Mouse (Mus musculus) liver, postnatal 0 days (tissue): ENCODE measurements at regions not wholly inside any gene's neighbourhood (a gene's known extent, or its start where the extent isn't known, plus 50 kb on each side); places are given as distances from the start of the nearest gene placed in this dataset.

Experiments used
- ATAC-seq: fragments of 200-750 bp; cut with Nextera tagmentation; 2 replicates; pipeline ENCODE4 v1.8.0; 2017; ENCODE audit warnings: mild to moderate bottlenecking, moderate library complexity
- DNase-seq: peaks from one replicate; pipeline ENCODE4 v3.0.0-alpha.2; 2016
- H3K27ac ChIP-seq: fragments of 300-500 bp; sonication (generic); 2 replicates; pipeline ENCODE4 v1.5.1; 2014; ENCODE audit warnings: antibody characterized with exemption, moderate library complexity, mild to moderate bottlenecking, low read depth
- H3K27me3 ChIP-seq: fragments of 300-500 bp; sonication (generic); 2 replicates; pipeline ENCODE4 v1.6.1; 2014; ENCODE audit warnings: low read length, control low read depth, mixed read lengths; ENCODE audit not compliant: insufficient read depth
- H3K36me3 ChIP-seq: fragments of 300-500 bp; sonication (generic); replicated peaks from 2 replicates; pipeline ENCODE4 v1.6.1; 2014; ENCODE audit warnings: mild to moderate bottlenecking, control low read depth, low read length, moderate library complexity, mixed read lengths; ENCODE audit not compliant: insufficient read depth
- H3K4me1 ChIP-seq: fragments of 300-500 bp; sonication (generic); 2 replicates; pipeline ENCODE4 v1.6.1; 2014; ENCODE audit warnings: antibody characterized with exemption, mild to moderate bottlenecking, control low read depth; ENCODE audit not compliant: insufficient read depth
- H3K4me2 ChIP-seq: fragments of 300-500 bp; sonication (generic); 2 replicates; pipeline ENCODE4 v1.6.1; 2014; ENCODE audit warnings: low read depth, mild to moderate bottlenecking, low read length, moderate library complexity, mixed read lengths
- H3K4me3 ChIP-seq: fragments of 300-500 bp; sonication (generic); 2 replicates; pipeline ENCODE4 v1.5.1; 2014; ENCODE audit warnings: low read depth, low read length
- H3K9ac ChIP-seq: fragments of 300-500 bp; sonication (generic); replicated peaks from 2 replicates; pipeline ENCODE4 v1.6.1; 2014; ENCODE audit warnings: mild to moderate bottlenecking, moderate library complexity
- H3K9me3 ChIP-seq: fragments of 300-500 bp; sonication (generic); 2 replicates; pipeline ENCODE4 v1.6.1; 2016; ENCODE audit warnings: mild to moderate bottlenecking, control low read depth, low read length, mixed read lengths
- CTCF ChIP-seq: sonication (generic); IDR thresholded peaks from 2 replicates; pipeline ENCODE4 v1.5.1; 2016; ENCODE audit warnings: antibody characterized with exemption, low read depth
- EP300 ChIP-seq: IDR thresholded peaks from 2 replicates; pipeline ENCODE4 v1.6.1; 2016; ENCODE audit warnings: antibody characterized with exemption, low read depth, mild to moderate bottlenecking
- WGBS: fragments of 180-500 bp; shearing (Covaris S2); extraction: QIAGEN DNeasy Blood & Tissue Kit; methylation state at CpG from one replicate; pipeline ENCODE4 v1.1.7; 2014; ENCODE audit not compliant: insufficient replicate concordance; 5-methylcytosine and 5-hydroxymethylcytosine counted together

DNA sequence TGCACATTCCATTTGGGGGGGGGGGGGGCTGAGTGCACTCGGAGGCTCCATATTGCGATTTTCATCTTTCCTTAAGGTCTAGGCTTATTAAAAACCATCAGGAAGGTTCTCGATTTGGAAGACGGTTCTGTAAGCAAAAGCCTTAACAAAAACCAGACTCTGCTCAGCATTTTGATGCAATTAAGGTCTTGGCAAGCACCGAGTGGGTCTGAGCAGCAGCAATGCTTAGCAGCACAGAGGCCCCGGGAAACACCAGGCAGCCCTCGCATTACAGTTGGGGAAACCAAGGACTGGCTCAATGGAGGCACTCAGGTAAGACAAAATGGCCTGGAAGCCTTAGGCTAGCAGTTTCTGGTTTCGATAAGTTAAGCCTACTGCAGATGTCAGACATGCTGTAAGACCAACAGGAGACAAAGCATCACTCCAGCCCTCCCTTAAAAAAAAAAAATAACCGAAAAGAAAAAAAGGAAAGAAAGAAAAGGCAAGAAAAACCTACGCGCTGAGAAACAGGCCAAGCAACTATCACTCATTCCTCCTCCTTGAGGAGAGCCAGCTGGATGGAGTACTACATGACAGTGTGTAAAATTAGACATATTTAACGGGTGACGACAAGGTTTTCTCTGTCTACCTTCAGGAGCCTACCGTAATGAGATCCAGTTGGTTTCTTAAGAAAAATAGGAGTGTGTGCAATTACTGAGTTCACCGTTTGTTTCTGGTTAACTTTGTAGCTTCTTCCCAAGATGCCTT is 436.3 kb upstream of the Zmiz1 start:
- no peaks in the 10 kb centered on the region for H3K4me1 ChIP-seq
- no peak for DNase-seq
- H3K4me3 ChIP-seq = no peak overlapping the region
- H3K4me2 ChIP-seq = no peak overlapping the region
- no peaks in the 10 kb centered on the region for H3K36me3 ChIP-seq
- no peak overlapping the region for H3K27ac ChIP-seq
- no peak for TF ChIP-seq EP300
- no peak for TF ChIP-seq CTCF
- H3K27me3 ChIP-seq = no peaks in the 10 kb centered on the region
- no peak for ATAC-seq
- no peak overlapping the region for H3K9ac ChIP-seq
- 79% methylated on average over 15 of the region's 15 CpGs for WGBS
- no peaks in the 10 kb centered on the region for H3K9me3 ChIP-seq

DNA sequence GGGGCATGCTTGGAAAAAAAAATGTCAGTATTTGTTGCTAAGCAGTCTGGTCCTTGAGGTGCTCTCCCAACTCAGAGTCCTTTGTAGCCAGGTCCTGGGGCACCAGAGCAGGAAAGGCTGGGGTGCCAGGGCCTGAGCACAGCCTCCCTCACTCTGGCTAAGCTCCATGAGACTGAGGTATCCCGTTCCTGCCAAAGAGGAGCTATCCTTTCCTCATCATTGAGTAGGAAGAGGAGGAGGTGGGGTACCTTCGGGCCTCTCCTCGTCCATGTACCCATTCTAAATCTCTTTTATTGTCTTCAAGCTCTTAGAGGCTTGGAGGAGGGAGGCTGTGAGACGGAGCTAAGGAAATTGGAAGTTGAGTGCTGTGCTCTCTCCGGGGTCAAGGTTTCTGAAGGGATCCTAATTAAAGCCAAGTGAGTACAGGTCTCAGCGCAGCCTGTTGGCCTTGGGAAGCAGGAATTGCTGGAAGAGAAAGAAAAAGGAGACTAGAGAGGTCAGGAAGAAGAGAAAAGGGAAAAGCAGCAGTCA is 435.6 kb upstream of the Zmiz1 start:
- 69% methylated on average over 6 of the region's 6 CpGs for WGBS
- no peak for DNase-seq
- Histone ChIP-seq H3K4me3 (no peak overlapping the region), H3K27ac (no peak overlapping the region), H3K36me3 (no peaks in the 10 kb centered on the region), H3K4me1 (no peaks in the 10 kb centered on the region), H3K27me3 (no peaks in the 10 kb centered on the region), H3K9ac (no peak overlapping the region), H3K9me3 (no peaks in the 10 kb centered on the region), H3K4me2 (no peak overlapping the region)
- no peak for ATAC-seq
- TF ChIP-seq EP300 = no peak
- no peak for TF ChIP-seq CTCF

DNA sequence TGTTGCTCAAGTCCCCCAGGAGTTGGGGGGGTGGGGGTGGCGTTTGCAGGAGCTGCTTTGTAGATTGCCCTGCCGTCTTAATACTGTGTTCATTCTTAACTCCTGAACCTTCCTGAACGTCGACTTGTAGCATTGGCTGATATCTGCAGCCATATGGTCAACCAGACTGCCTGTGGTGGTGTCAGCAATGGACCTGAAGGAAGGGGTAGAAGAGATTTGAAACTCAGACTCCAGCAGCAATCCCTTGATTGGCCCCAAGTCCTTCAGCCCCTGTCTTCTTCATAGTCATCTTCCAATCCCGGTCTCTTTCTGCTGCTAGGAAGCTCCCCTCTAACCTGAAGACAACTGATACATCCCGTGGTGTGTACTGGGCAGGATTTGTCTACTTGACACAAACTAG is 433.9 kb upstream of the Zmiz1 start:
- Histone ChIP-seq H3K27me3 (no peaks in the 10 kb centered on the region), H3K36me3 (no peaks in the 10 kb centered on the region), H3K4me3 (no peak overlapping the region), H3K27ac (no peak overlapping the region), H3K9me3 (no peaks in the 10 kb centered on the region), H3K4me2 (no peak overlapping the region), H3K9ac (no peak overlapping the region), H3K4me1 (no peaks in the 10 kb centered on the region)
- 70% methylated on average over 6 of the region's 6 CpGs for WGBS
- DNase-seq (no peak), ATAC-seq (no peak)
- TF ChIP-seq EP300 (no peak), CTCF (no peak)

DNA sequence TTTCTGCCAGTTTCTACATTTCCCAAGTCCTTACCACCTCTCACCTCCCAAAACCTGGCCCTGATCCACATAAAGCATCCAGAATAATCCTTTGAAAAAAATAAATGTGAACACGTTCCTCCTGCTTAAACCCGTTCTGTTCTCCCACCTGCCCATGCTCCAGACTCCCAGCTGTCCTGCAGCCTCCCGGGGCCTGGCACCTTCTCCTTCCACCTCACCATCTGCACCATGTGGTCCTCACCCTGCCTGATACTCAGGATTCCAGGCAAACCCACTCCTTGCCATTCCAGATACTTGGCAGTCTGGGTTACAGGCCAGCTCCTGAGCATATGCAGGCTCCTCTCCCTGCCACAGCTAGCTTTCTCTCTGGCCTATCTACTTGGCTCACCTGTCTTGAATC is 431.9 kb upstream of the Zmiz1 start:
- Histone ChIP-seq H3K9ac (no peak overlapping the region), H3K4me1 (no peaks in the 10 kb centered on the region), H3K4me2 (no peak overlapping the region), H3K4me3 (no peak overlapping the region), H3K27me3 (no peaks in the 10 kb centered on the region), H3K9me3 (no peaks in the 10 kb centered on the region), H3K36me3 (no peaks in the 10 kb centered on the region), H3K27ac (no peak overlapping the region)
- 71% methylated on average over 3 of the region's 3 CpGs for WGBS
- no peak for ATAC-seq
- TF ChIP-seq EP300 (no peak), CTCF (no peak)
- no peak for DNase-seq

DNA sequence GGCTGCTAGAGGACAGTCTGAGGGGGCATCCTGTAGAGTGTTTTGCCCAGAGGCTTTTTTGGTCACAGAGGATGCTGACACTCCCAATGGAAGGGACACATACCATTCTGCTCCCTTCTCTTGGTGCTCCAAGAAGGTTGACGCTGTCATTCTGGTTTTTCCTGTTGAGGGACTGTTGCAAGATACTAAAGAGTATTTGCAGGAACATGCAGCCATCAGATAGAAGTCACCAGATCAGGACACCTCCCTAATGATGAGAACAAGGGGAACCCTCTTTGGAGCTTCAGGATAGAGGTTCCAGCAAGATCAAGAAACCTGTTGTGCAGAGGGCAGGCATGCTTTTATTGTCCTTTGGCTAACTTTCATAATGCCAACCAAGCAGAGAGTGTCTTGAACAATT is 431.1 kb upstream of the Zmiz1 start:
- no peak for TF ChIP-seq CTCF
- TF ChIP-seq EP300 = no peak
- Histone ChIP-seq H3K4me3 (no peak overlapping the region), H3K9me3 (no peaks in the 10 kb centered on the region), H3K9ac (no peak overlapping the region), H3K4me2 (no peak overlapping the region), H3K27me3 (no peaks in the 10 kb centered on the region), H3K27ac (no peak overlapping the region), H3K36me3 (no peaks in the 10 kb centered on the region), H3K4me1 (no peaks in the 10 kb centered on the region)
- DNase-seq = no peak
- 72% methylated on average over 1 of the region's 1 CpGs for WGBS
- no peak for ATAC-seq

DNA sequence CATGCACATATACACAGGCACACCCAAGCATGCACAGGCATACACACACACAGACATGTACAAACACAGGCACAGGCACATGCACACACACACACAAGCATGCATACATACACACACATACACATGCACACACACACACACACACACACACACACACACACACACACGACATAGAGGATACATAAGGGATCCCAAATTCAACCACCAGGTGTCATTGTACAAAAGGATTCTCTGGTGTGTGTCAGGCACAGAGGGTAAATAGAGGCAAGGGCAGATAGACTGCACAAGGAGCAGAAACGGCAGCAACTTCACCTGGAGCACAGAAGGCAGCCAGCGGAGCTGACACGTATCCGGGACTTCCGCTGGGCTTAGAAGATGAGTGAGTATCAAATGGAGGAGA is 428.1 kb upstream of the Zmiz1 start:
- no peaks in the 10 kb centered on the region for H3K36me3 ChIP-seq
- H3K4me1 ChIP-seq = no peaks in the 10 kb centered on the region
- no peak overlapping the region for H3K4me3 ChIP-seq
- H3K9me3 ChIP-seq = no peaks in the 10 kb centered on the region
- TF ChIP-seq EP300 (no peak), CTCF (peak; percentile 34)
- no peak overlapping the region for H3K27ac ChIP-seq
- ATAC-seq (no peak), DNase-seq (no peak)
- 71% methylated on average over 6 of the region's 6 CpGs for WGBS
- no peak overlapping the region for H3K9ac ChIP-seq
- no peaks in the 10 kb centered on the region for H3K27me3 ChIP-seq
- no peak overlapping the region for H3K4me2 ChIP-seq
